Mouse (Mus musculus) CH12.LX (cell line): Measurements from ENCODE around the gene Mon2. TPM values are rescaled to one million over a fixed set of nuclear protein-coding genes. Genes with fewer than 3 reads are reported as not detected.

Experiments used
- DNase-seq: peaks from one replicate; pipeline ENCODE4 v3.0.0-alpha.2; 2013; ENCODE audit errors: extremely low read depth
- H3K27ac ChIP-seq: 2 replicates; pipeline ENCODE4 v1.5.1; 2012; ENCODE audit warnings: low read depth, mild to moderate bottlenecking, control low read depth, moderate library complexity; ENCODE audit not compliant: insufficient read depth
- H3K27me3 ChIP-seq: replicated peaks from 2 replicates; pipeline ENCODE3; 2012; ENCODE audit warnings: inconsistent platforms
- H3K36me3 ChIP-seq, 2 experiments: replicated peaks in 1 of 2; 2 replicates each; pipeline versions ENCODE3 to v1.6.1; 2012; ENCODE audit warnings: inconsistent platforms in 1 of 2, low read length in 1 of 2, mild to moderate bottlenecking in 1 of 2, mixed read lengths in 1 of 2, moderate library complexity in 1 of 2; ENCODE audit not compliant: control insufficient read depth in 1 of 2, insufficient read depth in 1 of 2
- H3K4me1 ChIP-seq, 2 experiments: 2 replicates each; pipeline ENCODE4 v1.6.1; 2012; ENCODE audit warnings: inconsistent platforms in 1 of 2, moderate library complexity in 1 of 2; ENCODE audit not compliant: insufficient read depth in 2 of 2, control insufficient read depth in 1 of 2
- H3K4me2 ChIP-seq: 2 replicates; pipeline ENCODE4 v1.6.1; 2012; ENCODE audit warnings: low read depth, mild to moderate bottlenecking, control low read depth; ENCODE audit not compliant: poor library complexity, insufficient read depth, severe bottlenecking
- H3K4me3 ChIP-seq, 3 experiments: fragments of 150-350 bp in 1 of 3; sonication (generic) in 1 of 3; replicated peaks in 1 of 3; 2 replicates each; pipeline versions ENCODE3 to v1.5.1; 2011 to 2012; ENCODE audit warnings: low read depth in 2 of 3, low read length in 2 of 3, mild to moderate bottlenecking in 2 of 3, moderate library complexity in 2 of 3, control low read depth in 1 of 3, improper control_type of control experiment in 1 of 3, inconsistent platforms in 1 of 3, mixed read lengths in 1 of 3; ENCODE audit not compliant: poor library complexity in 1 of 3
- H3K79me2 ChIP-seq: replicated peaks from 2 replicates; pipeline ENCODE4 v1.6.1; 2012; ENCODE audit warnings: mild to moderate bottlenecking, moderate library complexity; ENCODE audit not compliant: control insufficient read depth, poor library complexity, insufficient read depth, severe bottlenecking; ENCODE audit errors: extremely low read depth
- H3K9ac ChIP-seq: 2 replicates; pipeline ENCODE4 v1.6.1; 2012; ENCODE audit warnings: low read depth, mild to moderate bottlenecking, control low read depth, moderate library complexity; ENCODE audit not compliant: insufficient read depth
- H3K9me3 ChIP-seq: replicated peaks from 2 replicates; pipeline ENCODE3; 2012; ENCODE audit warnings: low read length, inconsistent platforms, mixed read lengths
- BHLHE40 ChIP-seq: IDR thresholded peaks from 2 replicates; pipeline ENCODE4 v1.6.1; 2011; ENCODE audit warnings: mild to moderate bottlenecking, low read depth, low read length, improper control_type of control experiment
- CHD1 ChIP-seq: IDR thresholded peaks from 2 replicates; pipeline ENCODE4 v1.6.1; 2012; ENCODE audit warnings: low read depth, low read length, improper control_type of control experiment, inconsistent platforms
- CHD2 ChIP-seq: IDR thresholded peaks from 2 replicates; pipeline ENCODE4 v1.6.1; 2011; ENCODE audit warnings: low read length, improper control_type of control experiment
- CTCF ChIP-seq, 2 experiments: IDR thresholded peaks in 1 of 2; conservative IDR thresholded peaks in 1 of 2; 2 replicates each; pipeline ENCODE4 v1.5.1; 2011 to 2012; ENCODE audit warnings: low read depth in 2 of 2, low read length in 2 of 2, improper control_type of control experiment in 1 of 2, inconsistent platforms in 1 of 2, mild to moderate bottlenecking in 1 of 2, moderate library complexity in 1 of 2
- ELF1 ChIP-seq: IDR thresholded peaks from 2 replicates; pipeline ENCODE4 v1.6.1; 2014; ENCODE audit warnings: low read depth, mild to moderate bottlenecking, inconsistent platforms, low read length, improper control_type of control experiment
- EP300 ChIP-seq: IDR thresholded peaks from 2 replicates; pipeline ENCODE4 v1.6.1; 2011; ENCODE audit warnings: low read length, improper control_type of control experiment
- ETS1 ChIP-seq: conservative IDR thresholded peaks from 2 replicates; pipeline ENCODE4 v1.6.1; 2012; ENCODE audit warnings: low read depth, mild to moderate bottlenecking, inconsistent platforms, low read length, improper control_type of control experiment, moderate library complexity
- HCFC1 ChIP-seq: IDR thresholded peaks from 2 replicates; pipeline ENCODE4 v1.6.1; 2012; ENCODE audit warnings: low read depth, mild to moderate bottlenecking, inconsistent platforms, low read length, improper control_type of control experiment
- IRF4 ChIP-seq: IDR thresholded peaks from 2 replicates; pipeline ENCODE4 v1.6.1; 2014; ENCODE audit warnings: low read depth, mild to moderate bottlenecking, inconsistent platforms, low read length, improper control_type of control experiment
- JUN ChIP-seq: IDR thresholded peaks from 2 replicates; pipeline ENCODE4 v1.6.1; 2011; ENCODE audit warnings: low read depth, mild to moderate bottlenecking, low read length, improper control_type of control experiment, moderate library complexity; ENCODE audit not compliant: insufficient read depth
- JUND ChIP-seq: conservative IDR thresholded peaks from 2 replicates; pipeline ENCODE4 v1.6.1; 2011; ENCODE audit warnings: low read depth, low read length, improper control_type of control experiment
- KAT2A ChIP-seq: IDR thresholded peaks from 2 replicates; pipeline ENCODE4 v1.6.1; 2012; ENCODE audit warnings: low read length, improper control_type of control experiment, inconsistent platforms; ENCODE audit not compliant: insufficient replicate concordance
- MAFK ChIP-seq: IDR thresholded peaks from 2 replicates; pipeline ENCODE4 v1.6.1; 2011; ENCODE audit warnings: low read length, improper control_type of control experiment; ENCODE audit not compliant: insufficient replicate concordance
- MAX ChIP-seq: IDR thresholded peaks from 2 replicates; pipeline ENCODE4 v1.6.1; 2011; ENCODE audit warnings: low read length, improper control_type of control experiment
- MAZ ChIP-seq: IDR thresholded peaks from 2 replicates; pipeline ENCODE4 v1.6.1; 2012; ENCODE audit warnings: low read depth, mild to moderate bottlenecking, inconsistent platforms, low read length, improper control_type of control experiment, moderate library complexity
- MEF2A ChIP-seq: IDR thresholded peaks from 2 replicates; pipeline ENCODE4 v1.6.1; 2014; ENCODE audit warnings: low read depth, mild to moderate bottlenecking, inconsistent platforms, low read length, improper control_type of control experiment, borderline replicate concordance
- MYC ChIP-seq: IDR thresholded peaks from 2 replicates; pipeline ENCODE4 v1.6.1; 2011; ENCODE audit warnings: low read depth, mild to moderate bottlenecking, improper control_type of control experiment, low read length
- NELFE ChIP-seq: IDR thresholded peaks from 2 replicates; pipeline ENCODE4 v1.6.1; 2011; ENCODE audit warnings: low read depth, low read length, improper control_type of control experiment
- NRF1 ChIP-seq: IDR thresholded peaks from 2 replicates; pipeline ENCODE4 v1.6.1; 2014; ENCODE audit warnings: low read depth, mild to moderate bottlenecking, inconsistent platforms, low read length, improper control_type of control experiment, moderate library complexity
- PAX5 ChIP-seq: IDR thresholded peaks from 2 replicates; pipeline ENCODE4 v1.6.1; 2012; ENCODE audit warnings: low read length, inconsistent platforms, mixed read lengths
- POLR2AphosphoS2 ChIP-seq: IDR thresholded peaks from 2 replicates; pipeline ENCODE4 v1.6.1; 2011; ENCODE audit warnings: low read depth, low read length, improper control_type of control experiment
- RAD21 ChIP-seq: IDR thresholded peaks from 2 replicates; pipeline ENCODE4 v1.6.1; 2011; ENCODE audit warnings: low read depth, mild to moderate bottlenecking, low read length, improper control_type of control experiment, moderate library complexity
- SMC3 ChIP-seq: IDR thresholded peaks from 2 replicates; pipeline ENCODE4 v1.6.1; 2011; ENCODE audit warnings: low read depth, low read length, improper control_type of control experiment
- TBP ChIP-seq: conservative IDR thresholded peaks from 2 replicates; pipeline ENCODE4 v1.6.1; 2011; ENCODE audit warnings: low read depth, low read length, improper control_type of control experiment
- UBTF ChIP-seq: IDR thresholded peaks from 2 replicates; pipeline ENCODE4 v1.6.1; 2012; ENCODE audit warnings: low read depth, mild to moderate bottlenecking, inconsistent platforms, low read length, improper control_type of control experiment, moderate library complexity
- USF1 ChIP-seq: IDR thresholded peaks from 2 replicates; pipeline ENCODE4 v1.6.1; 2014; ENCODE audit warnings: low read depth, mild to moderate bottlenecking, inconsistent platforms, low read length, improper control_type of control experiment
- USF2 ChIP-seq: conservative IDR thresholded peaks from 2 replicates; pipeline ENCODE4 v1.6.1; 2011; ENCODE audit warnings: low read depth, low read length, improper control_type of control experiment
- ZKSCAN1 ChIP-seq: IDR thresholded peaks from 2 replicates; pipeline ENCODE4 v1.6.1; 2012; ENCODE audit warnings: low read depth, inconsistent platforms, low read length, improper control_type of control experiment, borderline replicate concordance
- ZMIZ1 ChIP-seq: IDR thresholded peaks from 2 replicates; pipeline ENCODE4 v1.6.1; 2012; ENCODE audit warnings: low read depth, mild to moderate bottlenecking, inconsistent platforms, low read length, improper control_type of control experiment
- dilution Hi-C: fragments of 300-500 bp; cut with MboI; formaldehyde crosslinking; loops from 2 replicates; pipeline ENCODE4 v1.14.3; 2020; ENCODE audit warnings: low sequenced_read_pairs; ENCODE audit not compliant: extremely low pct_unique_long_range_greater_than_20kb, extremely low pct_ligation_motif_present
- in situ Hi-C: fragments of 300-500 bp; cut with MboI; formaldehyde crosslinking; loops from 3 replicates; pipeline ENCODE4 v1.14.3; 2019; ENCODE audit warnings: low sequenced_read_pairs, low pct_ligation_motif_present, low pct_unique_long_range_greater_than_20kb, mixed read lengths
- polyA plus RNA-seq: library from polyadenylated mRNA; unstranded; fragments of >175 nt; gene quantifications from 2 replicates; pipeline ENCODE4 v1.2.1, GENCODE M21; 2012; ENCODE audit warnings: low read depth; ENCODE audit not compliant: insufficient read length
- total RNA-seq, 2 experiments: library from RNA; depleted of rRNA; stranded (reverse); fragments of 300-350 nt in 1 of 2; fragments of >200 nt in 1 of 2; gene quantifications; 2 replicates each; pipeline ENCODE4 v1.2.3; 2012 to 2014

Gene Mon2
- total and polyA plus RNA-seq, 3 experiments: 18.6 to 31.0 (median 28.8) TPM

- Histone ChIP-seq H3K4me2 (no peak overlapping the region), H3K9ac (no peak overlapping the region), H3K27me3 (no peaks in the 10 kb centered on the region), H3K4me1 (no peaks in the 10 kb centered on the region), H3K9me3 (no peaks in the 10 kb centered on the region), H3K27ac (no peak overlapping the region), H3K4me3 (no peak overlapping the region), H3K36me3 (peaks cover 47 to 74% of the 10 kb centered on the region in 2 experiments), H3K79me2 (no peaks in the 10 kb centered on the region)
- in situ Hi-C loops (no loop called here), dilution Hi-C loops (no loop called here)
- TF ChIP-seq HCFC1 (no peak), CHD1 (no peak), ZKSCAN1 (no peak), SMC3 (no peak), IRF4 (no peak), UBTF (no peak), JUND (no peak), MAFK (no peak), USF2 (no peak), MYC (no peak), JUN (no peak), ZMIZ1 (no peak), MAX (no peak), USF1 (no peak), BHLHE40 (no peak), MAZ (no peak), RAD21 (no peak), TBP (no peak), ELF1 (no peak), NELFE (no peak)
- DNase-seq: no peak
Observed at GRCm38 (mm10) chr10:123013435-123013834, 62.9 kb downstream of the Mon2 start.

- no peaks in the 10 kb centered on the region for H3K79me2 ChIP-seq
- H3K9me3 ChIP-seq: no peaks in the 10 kb centered on the region
- H3K4me1 ChIP-seq: no peaks in the 10 kb centered on the region
- H3K4me2 ChIP-seq: no peak overlapping the region
- no peaks in the 10 kb centered on the region for H3K27me3 ChIP-seq
- H3K4me3 ChIP-seq: no peak overlapping the region
- in situ Hi-C loops (no loop called here), dilution Hi-C loops (no loop called here)
- peaks cover 50 to 78% of the 10 kb centered on the region in 2 experiments for H3K36me3 ChIP-seq
- H3K9ac ChIP-seq: no peak overlapping the region
- no peak for TF ChIP-seq SMC3
- TF ChIP-seq USF1: no peak
- no peak for TF ChIP-seq KAT2A
- no peak for TF ChIP-seq ZKSCAN1
- TF ChIP-seq MYC: no peak
- TF ChIP-seq UBTF: no peak
- no peak for TF ChIP-seq PAX5
- TF ChIP-seq MEF2A: no peak
- TF ChIP-seq CHD2: no peak
- no peak for TF ChIP-seq NRF1
- TF ChIP-seq ETS1: no peak
- no peak for TF ChIP-seq CHD1
- TF ChIP-seq ZMIZ1: no peak
- TF ChIP-seq POLR2AphosphoS2: no peak
- no peak for TF ChIP-seq CTCF (conservative IDR thresholded peaks at IDR 0.05 in 1 of 2, IDR thresholded peaks at IDR 0.05 in 1 of 2; ENCODE audit: low read depth in 2 of 2, low read length in 2 of 2)
- TF ChIP-seq EP300: no peak
- no peak for TF ChIP-seq RAD21
- no peak overlapping the region for H3K27ac ChIP-seq
- no peak for DNase-seq
Observed at GRCm38 (mm10) chr10:123011421-123011820, 64.9 kb downstream of the Mon2 start.
